Mouse (Mus musculus) forebrain, embryonic 11.5 days (tissue): ENCODE results near the gene Dynlt1b. TPM values are rescaled to one million over a fixed set of nuclear protein-coding genes. Genes with fewer than 3 reads are reported as not detected.
"Not testable (repeated sequence)": the region's sequence is repeated elsewhere in the genome, so short reads cannot be mapped to it uniquely, and the experiment has no call there.

ENCODE experiments used
- ATAC-seq: fragments of 200-750 bp; cut with Nextera tagmentation; replicated peaks from 2 replicates; pipeline ENCODE4 v1.8.0; 2017; ENCODE audit warnings: moderate TSS enrichment; ENCODE audit not compliant: low FRiP score
- DNase-seq: peaks from one replicate; pipeline ENCODE4 v3.0.0-alpha.2; 2017; ENCODE audit warnings: low spot score
- H3K27ac ChIP-seq: fragments of 300-500 bp; sonication (generic); 2 replicates; pipeline ENCODE4 v1.5.1; 2014; ENCODE audit warnings: low read depth, low read length
- H3K27me3 ChIP-seq: fragments of 300-500 bp; sonication (generic); 2 replicates; pipeline ENCODE4 v1.6.1; 2014; ENCODE audit warnings: mild to moderate bottlenecking, low read length, mixed read lengths; ENCODE audit not compliant: control insufficient read depth, insufficient read depth
- H3K36me3 ChIP-seq: fragments of 300-500 bp; sonication (generic); 2 replicates; pipeline ENCODE4 v1.6.1; 2014; ENCODE audit warnings: mild to moderate bottlenecking, low read length, moderate library complexity, mixed read lengths; ENCODE audit not compliant: control insufficient read depth, insufficient read depth
- H3K4me1 ChIP-seq: fragments of 300-500 bp; sonication (generic); replicated peaks from 2 replicates; pipeline ENCODE4 v1.6.1; 2014; ENCODE audit warnings: low read length, mixed read lengths; ENCODE audit not compliant: control insufficient read depth, insufficient read depth
- H3K4me2 ChIP-seq: fragments of 300-500 bp; sonication (generic); 2 replicates; pipeline ENCODE4 v1.6.1; 2014; ENCODE audit warnings: low read depth, mild to moderate bottlenecking, low read length, moderate library complexity, mixed read lengths; ENCODE audit not compliant: severe bottlenecking
- H3K4me3 ChIP-seq: fragments of 300-500 bp; sonication (generic); 2 replicates; pipeline ENCODE4 v1.5.1; 2014; ENCODE audit warnings: low read depth, low read length
- H3K9ac ChIP-seq: fragments of 300-500 bp; sonication (generic); 2 replicates; pipeline ENCODE4 v1.6.1; 2014; ENCODE audit warnings: low read length
- H3K9me3 ChIP-seq: fragments of 300-500 bp; sonication (generic); 2 replicates; pipeline ENCODE4 v1.6.1; 2016; ENCODE audit warnings: low read length, mixed read lengths; ENCODE audit not compliant: control insufficient read depth
- WGBS: fragments of 180-500 bp; shearing (Covaris S2); extraction: QIAGEN DNeasy Blood & Tissue Kit; methylation state at CpG from one replicate; pipeline ENCODE4 v1.1.7; 2014; 5-methylcytosine and 5-hydroxymethylcytosine counted together
- polyA plus RNA-seq: library from polyadenylated mRNA; unstranded; fragments of >200 nt; fragmentation: Nextera tagmentation; extraction: Ambion mirVana; gene quantifications from 2 replicates; pipeline ENCODE4 v1.2.1, GENCODE M21; 2014

Dynlt1b gene
- polyA plus RNA-seq, 1 experiment from 2014 or later: 530 TPM

DNA sequence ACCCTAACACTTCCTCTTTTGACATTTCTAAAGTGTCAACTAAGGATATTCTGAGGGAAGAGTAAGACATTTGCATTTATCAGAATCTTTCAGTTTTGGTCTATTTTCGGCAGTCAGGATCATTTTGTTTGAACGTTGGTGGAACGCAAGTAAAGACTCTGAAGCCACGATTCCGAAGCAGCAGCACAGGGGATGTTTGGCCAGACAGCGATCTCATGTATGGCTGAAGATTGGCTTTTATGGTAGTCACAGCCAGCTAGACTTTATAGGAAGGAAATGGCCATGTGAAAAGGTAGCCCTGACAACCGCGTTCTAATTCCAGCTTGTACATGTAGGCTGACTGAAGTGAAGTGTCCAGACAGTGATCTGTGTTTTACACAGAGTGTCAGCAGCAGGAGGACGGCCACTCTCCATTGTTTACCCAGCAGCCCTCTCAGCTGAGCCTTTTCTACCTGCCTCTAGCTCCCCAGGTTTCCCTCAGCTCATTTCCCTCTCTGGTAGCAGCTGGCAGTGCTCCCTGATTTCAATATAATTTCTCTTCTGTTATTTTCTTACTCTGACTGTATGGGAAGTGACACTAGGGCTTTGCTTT, 594 bp downstream of the Dynlt1b start:
- not testable (repeated sequence) for H3K9me3 ChIP-seq, H3K27ac ChIP-seq, H3K36me3 ChIP-seq, H3K4me1 ChIP-seq, DNase-seq, H3K27me3 ChIP-seq
- Histone ChIP-seq H3K4me3 (peak overlapping the region; percentile 52), H3K9ac (peak overlapping the region; percentile 75), H3K4me2 (peak overlapping the region; percentile 44)
- peak; percentile 29; the same call in 1 of the 2 replicates for ATAC-seq
- 17% methylated on average over 8 of the region's 9 CpGs for WGBS

DNA sequence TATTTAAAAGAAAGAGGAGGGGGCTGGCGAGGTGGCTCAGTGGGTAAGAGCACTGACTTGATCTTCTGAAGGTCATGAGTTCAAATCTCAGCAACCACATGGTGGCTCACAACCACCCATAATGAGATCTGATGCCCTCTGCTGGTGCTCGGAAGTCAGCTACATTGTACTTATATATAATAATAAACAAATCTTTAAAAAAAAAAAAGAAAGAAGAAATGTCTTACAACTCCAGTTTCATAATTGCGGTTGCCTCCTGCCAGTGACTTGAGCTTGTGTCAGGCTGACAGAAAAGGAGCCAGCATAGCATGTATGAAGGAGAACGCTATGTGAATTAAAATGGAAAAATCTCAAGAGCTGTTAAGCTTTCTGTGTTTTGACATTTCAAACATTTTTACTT, 2.5 kb downstream of the Dynlt1b start:
- WGBS: 92% methylated on average over 3 of the region's 4 CpGs
- H3K9me3 ChIP-seq, H3K4me3 ChIP-seq, H3K36me3 ChIP-seq, H3K4me1 ChIP-seq, ATAC-seq, H3K27me3 ChIP-seq, H3K9ac ChIP-seq, H3K4me2 ChIP-seq, DNase-seq, H3K27ac ChIP-seq: not testable (repeated sequence)

DNA sequence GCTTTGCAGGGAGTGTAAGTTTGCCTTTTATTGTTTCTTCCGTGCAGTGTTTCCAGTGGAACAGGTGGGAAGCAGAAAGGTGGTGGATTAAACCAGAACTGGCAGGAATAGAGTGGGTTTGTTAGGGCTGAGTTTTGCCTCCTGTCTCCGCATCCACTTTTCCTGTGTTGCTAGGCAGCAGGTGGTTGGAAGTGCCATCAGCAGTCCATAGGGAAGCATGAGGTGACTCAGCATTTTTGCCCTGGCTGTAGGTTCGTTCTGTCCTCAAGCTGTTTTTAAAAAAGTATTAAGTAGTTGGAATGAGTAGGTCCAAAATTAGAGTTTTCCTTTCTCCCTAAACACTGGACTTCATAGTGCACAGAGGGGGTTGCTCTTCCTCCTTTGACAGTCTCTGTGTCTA, 3.8 kb downstream of the Dynlt1b start:
- not testable (repeated sequence) for ATAC-seq, H3K4me1 ChIP-seq, H3K36me3 ChIP-seq, H3K4me2 ChIP-seq, H3K27me3 ChIP-seq, H3K27ac ChIP-seq, H3K9ac ChIP-seq, H3K4me3 ChIP-seq, H3K9me3 ChIP-seq
- WGBS: 83% methylated on average over 3 of the region's 3 CpGs
- peak; percentile 46 for DNase-seq

DNA sequence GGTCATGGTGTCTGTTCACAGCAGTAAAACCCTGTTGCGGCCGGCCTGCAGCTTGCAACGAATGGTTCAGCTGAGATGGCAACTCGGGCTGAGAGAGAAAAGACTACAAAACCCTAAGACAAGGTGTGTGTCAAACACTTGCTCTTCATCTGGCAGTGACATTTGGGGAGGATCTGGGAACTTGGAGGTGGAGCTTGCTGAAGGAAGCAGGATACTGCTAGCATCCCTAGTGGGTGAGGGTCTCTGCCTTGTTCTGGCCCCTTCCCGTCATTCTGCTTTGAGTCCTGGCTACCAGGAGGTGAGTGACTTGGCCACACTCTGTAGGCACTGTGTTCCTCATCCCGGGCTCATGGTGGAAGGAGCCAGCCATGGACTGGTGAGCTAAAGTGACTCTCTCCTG, 8.2 kb downstream of the Dynlt1b start:
- not testable (repeated sequence) for H3K9ac ChIP-seq, ATAC-seq, H3K9me3 ChIP-seq, DNase-seq, H3K4me1 ChIP-seq, H3K4me3 ChIP-seq, H3K4me2 ChIP-seq, H3K27me3 ChIP-seq, H3K36me3 ChIP-seq, H3K27ac ChIP-seq
- WGBS: 76% methylated on average over 6 of the region's 6 CpGs

DNA sequence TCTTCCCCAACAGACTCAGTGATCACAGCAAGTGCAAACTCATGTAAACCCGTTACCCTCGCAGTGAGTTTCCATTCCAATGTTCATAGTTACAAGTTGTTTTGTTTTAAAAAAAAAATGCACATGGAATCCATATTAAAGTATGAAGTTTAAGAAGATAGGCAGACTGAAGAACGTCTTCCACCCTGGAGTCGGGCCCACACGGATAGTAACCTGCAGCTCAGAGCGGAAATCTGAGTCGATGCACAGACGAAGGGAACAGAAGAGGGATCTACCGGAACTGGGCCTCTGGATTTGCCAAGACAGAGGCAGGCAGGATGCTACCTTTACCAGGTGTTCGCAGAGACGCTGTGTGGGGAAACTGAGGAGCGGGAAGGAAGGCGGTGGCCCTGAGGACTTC, 10.0 kb downstream of the Dynlt1b start:
- DNase-seq: peak; percentile 47
- H3K27ac ChIP-seq, H3K9me3 ChIP-seq, H3K9ac ChIP-seq, H3K36me3 ChIP-seq, H3K4me3 ChIP-seq, H3K4me1 ChIP-seq, H3K27me3 ChIP-seq, H3K4me2 ChIP-seq, ATAC-seq: not testable (repeated sequence)
- WGBS: 95% methylated on average over 9 of the region's 13 CpGs

DNA sequence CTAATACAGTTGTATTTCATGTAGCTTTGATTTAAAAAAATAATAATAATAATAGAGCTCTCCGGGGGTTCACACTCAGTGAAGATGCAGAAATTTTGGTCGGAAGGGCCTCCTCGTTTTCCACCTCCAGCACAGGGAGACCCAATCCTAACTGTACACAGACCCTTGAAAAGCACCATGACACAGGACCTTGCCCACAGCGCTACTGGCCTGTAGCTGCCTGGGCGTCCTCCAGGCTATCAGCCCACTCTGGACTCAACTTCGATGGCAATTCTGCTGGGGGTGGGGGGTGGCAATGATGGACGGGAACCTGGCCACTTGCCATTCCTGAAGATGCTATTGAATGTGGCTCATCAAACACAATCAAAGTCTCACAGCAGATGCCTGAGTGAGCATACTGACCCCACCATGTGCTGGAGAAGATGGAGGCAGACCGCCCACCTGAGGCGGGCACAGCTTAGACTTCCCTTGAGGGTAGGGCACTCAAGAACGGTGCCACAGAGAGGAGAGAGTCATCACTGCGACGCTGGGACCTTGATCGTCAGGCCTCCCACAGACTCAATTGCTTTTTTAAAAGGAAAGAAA, 10.7 kb downstream of the Dynlt1b start:
- not testable (repeated sequence) for H3K27me3 ChIP-seq, H3K9me3 ChIP-seq, H3K4me1 ChIP-seq, DNase-seq, H3K36me3 ChIP-seq, ATAC-seq, H3K9ac ChIP-seq, H3K27ac ChIP-seq, H3K4me3 ChIP-seq, H3K4me2 ChIP-seq
- 91% methylated on average over 13 of the region's 13 CpGs for WGBS

DNA sequence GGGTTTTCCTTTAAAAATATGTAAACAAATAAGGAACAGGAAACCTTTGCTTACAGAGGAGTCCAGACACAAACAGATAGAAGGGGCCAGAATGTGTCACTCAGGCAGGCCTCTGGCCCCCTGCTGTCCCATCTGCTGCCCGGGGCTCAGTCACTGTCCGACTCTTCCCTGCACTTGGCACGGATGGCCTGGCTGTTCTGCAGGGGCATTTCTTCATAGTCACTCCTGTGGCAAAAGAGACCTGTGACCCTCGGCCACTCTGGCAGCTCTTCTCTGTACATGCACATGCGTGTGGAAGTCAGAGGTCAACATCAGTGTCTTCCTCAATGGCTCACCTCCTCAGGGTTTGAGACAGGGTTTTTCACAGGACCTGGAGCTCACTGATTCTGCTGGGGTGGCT, 11.3 kb downstream of the Dynlt1b start:
- not testable (repeated sequence) for H3K9me3 ChIP-seq, H3K4me1 ChIP-seq, H3K27ac ChIP-seq, H3K4me2 ChIP-seq, ATAC-seq, DNase-seq, H3K9ac ChIP-seq, H3K27me3 ChIP-seq, H3K4me3 ChIP-seq, H3K36me3 ChIP-seq
- 92% methylated on average over 5 of the region's 5 CpGs for WGBS

DNA sequence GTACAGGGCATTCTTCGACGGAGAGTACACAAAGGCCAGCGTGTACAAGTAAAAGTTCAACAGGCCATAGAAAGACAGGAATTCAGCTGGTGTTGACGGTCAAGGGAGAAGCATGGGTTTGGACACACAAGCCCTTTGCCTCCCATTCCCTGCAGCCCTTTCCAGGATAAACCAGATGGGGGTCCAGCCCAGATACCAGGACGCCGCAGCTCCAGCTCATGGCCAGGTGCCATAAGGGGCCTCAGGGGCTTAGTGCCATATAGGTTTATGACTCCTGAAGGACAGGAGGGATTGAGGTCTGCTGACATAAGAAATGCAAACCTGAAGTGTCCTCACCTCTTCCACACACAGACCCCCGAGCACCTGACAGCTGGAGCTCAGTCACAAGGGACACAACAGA, 12.6 kb downstream of the Dynlt1b start:
- H3K9me3 ChIP-seq, H3K4me1 ChIP-seq, DNase-seq, H3K4me3 ChIP-seq, H3K4me2 ChIP-seq, H3K27ac ChIP-seq, H3K27me3 ChIP-seq, ATAC-seq, H3K36me3 ChIP-seq, H3K9ac ChIP-seq: not testable (repeated sequence)
- WGBS: 90% methylated on average over 3 of the region's 7 CpGs
